Mouse (Mus musculus): ENCODE data around the gene Htr3a. TPM values are rescaled to one million over a fixed set of nuclear protein-coding genes. Genes with fewer than 3 reads are reported as not detected.

Gene Htr3a
- total and polyA plus RNA-seq, 3 experiments = not detected

DNA sequence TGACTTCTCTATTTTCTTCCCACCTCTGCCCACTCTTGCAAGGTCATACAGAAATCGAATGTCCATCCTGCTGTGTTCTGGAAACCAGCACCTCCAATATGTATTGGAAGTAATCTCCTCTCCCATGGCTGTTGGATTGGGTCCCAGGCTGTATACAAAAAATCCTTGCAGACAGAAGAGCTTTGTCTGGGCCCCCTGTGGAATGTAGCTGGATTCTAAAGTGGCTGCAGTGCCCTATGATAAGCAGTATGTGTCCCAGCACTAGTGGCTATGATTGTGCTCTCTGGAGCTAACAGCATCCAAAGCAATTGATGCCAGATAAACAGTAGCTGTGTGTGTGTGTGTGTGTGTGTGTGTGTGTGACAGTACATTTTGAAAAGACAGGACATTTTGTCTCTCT, 31.4 kb upstream of the Htr3a start:
- Histone ChIP-seq H3K4me1 (ENCODE audit: control insufficient read depth in 1 of 2, insufficient read depth in 2 of 2) (peaks cover 0 to 4% of the 10 kb centered on the region in 2 experiments; a peak in 2 of 4 replicates), H3K9ac (ENCODE audit: insufficient read depth, low read depth) (no peak overlapping the region), H3K27ac (ENCODE audit: insufficient read depth, low read depth) (no peak overlapping the region), H3K9me3 (replicated peaks; ENCODE audit: low read length) (no peaks in the 10 kb centered on the region), H3K4me2 (ENCODE audit: insufficient read depth, low read depth, poor library complexity, severe bottlenecking) (no peak overlapping the region), H3K4me3 (replicated peaks in 1 of 3; ENCODE audit: low read depth in 2 of 3, low read length in 2 of 3, poor library complexity in 1 of 3) (no peak overlapping the region), H3K79me2 (replicated peaks; ENCODE audit: control insufficient read depth, extremely low read depth, insufficient read depth, poor library complexity, severe bottlenecking) (no peaks in the 10 kb centered on the region), H3K36me3 (replicated peaks in 1 of 2; ENCODE audit: control insufficient read depth in 1 of 2, insufficient read depth in 1 of 2, low read length in 1 of 2) (no peaks in the 10 kb centered on the region), H3K27me3 (replicated peaks) (peaks cover 31% of the 10 kb centered on the region)
- dilution Hi-C loops (cut with MboI; ENCODE audit: extremely low pct_ligation_motif_present, extremely low pct_unique_long_range_greater_than_20kb, low sequenced_read_pairs) = no loop called here
- in situ Hi-C loops (cut with MboI; ENCODE audit: low pct_ligation_motif_present, low pct_unique_long_range_greater_than_20kb, low sequenced_read_pairs) = no loop called here
- DNase-seq (ENCODE audit: extremely low read depth) = no peak
- no peak for TF ChIP-seq MAZ (IDR thresholded peaks at IDR 0.05; ENCODE audit: low read depth, low read length)
- TF ChIP-seq ZMIZ1 (IDR thresholded peaks at IDR 0.05; ENCODE audit: low read depth, low read length) = no peak
- TF ChIP-seq NELFE (IDR thresholded peaks at IDR 0.05; ENCODE audit: low read depth, low read length) = no peak
- no peak for TF ChIP-seq ELF1 (IDR thresholded peaks at IDR 0.05; ENCODE audit: low read depth, low read length)
- no peak for TF ChIP-seq ZNF384 (IDR thresholded peaks at IDR 0.05; ENCODE audit: low read depth, low read length)
- TF ChIP-seq MAX (IDR thresholded peaks at IDR 0.05; ENCODE audit: low read length) = no peak
- no peak for TF ChIP-seq MEF2A (IDR thresholded peaks at IDR 0.05; ENCODE audit: borderline replicate concordance, low read depth, low read length)
- TF ChIP-seq KAT2A (IDR thresholded peaks at IDR 0.05; ENCODE audit: insufficient replicate concordance, low read length) = no peak
- TF ChIP-seq RAD21 (IDR thresholded peaks at IDR 0.05; ENCODE audit: low read depth, low read length) = no peak
- no peak for TF ChIP-seq IRF4 (IDR thresholded peaks at IDR 0.05; ENCODE audit: low read depth, low read length)
- no peak for TF ChIP-seq TCF12 (IDR thresholded peaks at IDR 0.05; ENCODE audit: low read depth, low read length)
- TF ChIP-seq ZC3H11A (IDR thresholded peaks at IDR 0.05; ENCODE audit: low read depth, low read length) = no peak
- no peak for TF ChIP-seq ZKSCAN1 (IDR thresholded peaks at IDR 0.05; ENCODE audit: borderline replicate concordance, low read depth, low read length)
- TF ChIP-seq GABPA (IDR thresholded peaks at IDR 0.05; ENCODE audit: insufficient replicate concordance, low read depth, low read length) = no peak
- TF ChIP-seq CHD1 (IDR thresholded peaks at IDR 0.05; ENCODE audit: low read depth, low read length) = no peak

DNA sequence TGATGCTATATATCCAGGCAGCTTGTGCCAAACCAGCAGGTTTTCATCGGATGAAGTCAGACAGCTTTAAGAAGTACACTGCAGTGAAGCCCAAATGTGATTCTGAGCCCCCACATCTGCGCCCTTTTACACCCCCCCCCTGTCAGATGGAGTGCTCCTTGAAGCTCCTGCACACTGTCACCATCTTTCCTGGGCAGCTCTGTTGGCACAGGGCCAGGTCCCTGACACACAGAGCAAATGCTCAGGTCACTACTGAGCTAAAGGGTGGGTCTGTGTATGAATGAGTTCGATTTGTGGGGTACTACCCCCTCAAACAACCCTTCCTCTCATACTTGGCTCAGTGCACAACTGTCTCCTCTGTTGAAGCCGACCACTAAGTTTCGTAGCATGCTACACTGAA, 18.5 kb upstream of the Htr3a start:
- Histone ChIP-seq H3K27me3 (replicated peaks) (peaks cover 54% of the 10 kb centered on the region), H3K4me3 (replicated peaks in 1 of 3; ENCODE audit: low read depth in 2 of 3, low read length in 2 of 3, poor library complexity in 1 of 3) (no peak overlapping the region), H3K27ac (ENCODE audit: insufficient read depth, low read depth) (no peak overlapping the region), H3K36me3 (replicated peaks in 1 of 2; ENCODE audit: control insufficient read depth in 1 of 2, insufficient read depth in 1 of 2, low read length in 1 of 2) (no peaks in the 10 kb centered on the region), H3K9ac (ENCODE audit: insufficient read depth, low read depth) (no peak overlapping the region), H3K4me1 (ENCODE audit: control insufficient read depth in 1 of 2, insufficient read depth in 2 of 2) (no peaks in the 10 kb centered on the region), H3K9me3 (replicated peaks; ENCODE audit: low read length) (no peaks in the 10 kb centered on the region), H3K4me2 (ENCODE audit: insufficient read depth, low read depth, poor library complexity, severe bottlenecking) (no peak overlapping the region), H3K79me2 (replicated peaks; ENCODE audit: control insufficient read depth, extremely low read depth, insufficient read depth, poor library complexity, severe bottlenecking) (no peaks in the 10 kb centered on the region)
- in situ Hi-C loops (cut with MboI; ENCODE audit: low pct_ligation_motif_present, low pct_unique_long_range_greater_than_20kb, low sequenced_read_pairs) (no loop called here), dilution Hi-C loops (cut with MboI; ENCODE audit: extremely low pct_ligation_motif_present, extremely low pct_unique_long_range_greater_than_20kb, low sequenced_read_pairs) (no loop called here)
- no peak for TF ChIP-seq ELF1 (IDR thresholded peaks at IDR 0.05; ENCODE audit: low read depth, low read length)
- TF ChIP-seq CTCF (conservative IDR thresholded peaks at IDR 0.05 in 1 of 2, IDR thresholded peaks at IDR 0.05 in 1 of 2; ENCODE audit: low read depth in 2 of 2, low read length in 2 of 2) = no peak
- no peak for DNase-seq (ENCODE audit: extremely low read depth)
